Mouse (Mus musculus): ENCODE data around the gene Dynlrb2.

DNA sequence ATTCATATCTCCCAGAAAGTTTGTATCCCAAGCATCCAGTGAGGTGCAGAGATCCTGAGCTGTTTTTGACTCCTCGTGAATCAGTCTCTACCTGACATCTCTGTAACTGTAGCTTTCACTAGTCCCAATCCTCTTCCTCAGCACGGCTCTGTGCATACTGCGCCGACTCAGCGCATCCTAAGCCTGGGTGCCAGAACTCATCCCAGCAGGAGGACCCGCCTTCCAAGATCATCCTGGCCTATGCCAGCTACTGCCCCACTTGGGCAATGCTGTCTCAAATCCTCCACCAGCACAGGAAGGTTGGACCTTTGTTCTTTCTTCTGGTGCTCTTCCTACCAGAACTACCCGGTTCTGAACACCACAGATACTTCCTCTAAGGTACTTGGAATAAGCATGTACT lies 20.1 kb downstream of the Dynlrb2 start:
- no peak for TF ChIP-seq CTCF (IDR thresholded peaks at IDR 0.05; ENCODE audit: low read depth)
- TF ChIP-seq EP300 (optimal IDR thresholded peaks at IDR 0.05) = no peak

All from stomach, postnatal 0 days (tissue).